Mouse (Mus musculus): ENCODE measurements at regions not wholly inside any gene's neighbourhood (a gene's known extent, or its start where the extent isn't known, plus 50 kb on each side); places are given as distances from the start of the nearest gene placed in this dataset.

DNA sequence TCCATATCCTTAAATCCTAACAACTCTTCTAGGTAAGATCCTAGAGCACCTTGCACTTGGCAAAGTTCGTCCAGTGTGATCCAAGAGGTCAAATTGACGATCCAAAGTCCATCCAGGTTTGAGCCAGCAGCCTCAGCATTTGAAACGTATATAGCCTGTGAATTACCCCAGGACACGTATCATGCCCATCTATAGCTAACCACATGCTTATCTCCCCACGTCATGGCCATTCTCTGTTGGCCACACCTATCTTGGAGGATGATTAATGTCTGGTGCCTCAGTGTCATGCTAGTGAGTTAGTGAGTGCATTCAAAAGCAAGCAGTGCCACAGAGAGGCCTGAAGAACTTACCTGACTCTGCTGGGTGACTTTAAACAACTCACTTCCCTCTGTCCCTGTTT, 1521.9 kb upstream of the Gm6569 start:
- no peak for DNase-seq (ENCODE audit: low spot score in 2 of 2)

- no peak for DNase-seq (ENCODE audit: low spot score in 2 of 2)
These were observed 1512.8 kb upstream of the Gm6569 start for GRCm38 (mm10) chr15:72321528-72321927.

DNA sequence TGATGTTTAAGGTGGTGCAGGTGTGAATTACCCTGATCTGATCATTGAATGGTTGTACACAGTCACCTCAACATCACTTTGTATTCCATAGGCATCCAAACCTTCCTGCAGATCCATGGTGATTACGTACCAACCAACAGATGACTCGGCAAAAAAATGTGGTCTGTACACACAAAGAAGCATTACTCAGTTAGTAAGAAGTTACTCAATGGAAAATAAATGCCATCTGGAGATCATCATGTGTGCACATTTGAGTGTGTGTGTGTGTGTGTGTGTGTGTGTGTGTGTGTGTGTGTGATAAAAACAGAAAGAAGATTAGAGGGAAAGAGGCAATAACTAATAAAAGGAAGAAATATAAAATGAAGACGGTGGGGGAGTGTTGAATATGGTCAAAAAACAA, 1512.2 kb upstream of the Gm6569 start:
- DNase-seq (ENCODE audit: low spot score in 2 of 2) = no peak

DNA sequence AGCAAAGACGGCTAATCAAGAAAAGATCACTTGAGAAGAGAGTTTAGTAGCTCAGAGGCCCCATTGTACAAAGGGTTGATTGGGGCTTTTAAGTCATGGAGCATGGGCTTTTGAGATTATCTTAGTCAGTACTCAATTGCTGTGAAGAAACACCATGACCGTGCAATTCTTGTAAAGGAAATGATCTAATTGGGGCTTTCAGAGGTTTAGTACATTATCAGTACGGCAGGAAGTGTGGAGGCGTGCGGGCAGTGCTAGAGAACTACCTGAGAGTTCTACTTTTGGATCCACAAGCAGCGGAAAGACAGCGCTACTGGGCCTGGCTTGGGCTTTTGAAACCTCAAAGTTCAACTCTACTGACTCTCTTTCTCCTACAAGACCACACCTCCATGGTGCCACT, 1511.2 kb upstream of the Gm6569 start:
- no peak for DNase-seq (ENCODE audit: low spot score in 2 of 2)

- DNase-seq (ENCODE audit: low spot score in 2 of 2) = no peak
These were observed 1503.1 kb upstream of the Gm6569 start for GRCm38 (mm10) chr15:72331262-72331661.

DNA sequence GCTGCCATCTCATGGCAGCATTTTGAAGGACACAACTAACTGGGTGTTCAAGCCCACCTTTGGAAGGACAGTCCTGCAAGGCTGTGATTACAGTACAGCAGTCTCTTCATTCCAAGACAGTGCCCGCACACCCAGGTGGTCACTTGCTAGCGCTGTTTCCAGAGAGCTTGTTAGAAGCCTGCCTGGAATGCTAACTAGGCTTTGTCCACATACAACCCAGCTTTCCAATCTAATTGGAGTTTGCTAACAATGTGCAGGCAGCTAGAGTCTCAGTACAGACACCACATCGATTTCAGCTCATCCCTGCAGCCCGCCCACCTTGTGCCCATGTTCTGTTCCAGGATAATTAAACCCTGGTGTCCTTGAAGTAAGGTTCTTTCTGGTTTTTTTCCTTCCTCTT, 1499.9 kb upstream of the Gm6569 start:
- DNase-seq (ENCODE audit: low spot score in 2 of 2) = no peak

- no peak for DNase-seq (ENCODE audit: low spot score in 2 of 2)
These were observed 1494.7 kb upstream of the Gm6569 start for GRCm38 (mm10) chr15:72339629-72340028.

- DNase-seq (ENCODE audit: low spot score in 2 of 2) = no peak
These were observed 1492.4 kb upstream of the Gm6569 start for GRCm38 (mm10) chr15:72341991-72342390.

- DNase-seq (ENCODE audit: low spot score in 2 of 2) = no peak
These were observed 1491.9 kb upstream of the Gm6569 start for GRCm38 (mm10) chr15:72342504-72342903.

DNA sequence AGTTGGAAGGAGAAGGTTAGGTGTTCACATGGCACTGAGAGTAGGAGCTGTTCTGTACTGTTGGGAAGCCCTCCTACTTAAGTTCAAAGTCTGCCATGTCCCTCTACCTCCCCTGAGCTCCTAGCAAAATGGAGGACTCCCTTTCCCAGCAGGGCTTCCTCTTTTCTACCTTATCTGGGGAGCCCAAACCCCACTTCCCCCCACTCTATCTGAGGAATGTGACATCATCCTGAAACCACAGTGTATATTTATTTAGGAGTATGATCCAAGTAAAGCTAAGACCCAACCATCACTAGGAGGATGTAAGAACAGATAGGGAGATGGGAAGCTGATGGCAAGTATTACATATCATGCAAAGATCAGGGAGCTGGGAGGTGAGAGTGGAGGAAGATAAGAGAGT, 1490.6 kb upstream of the Gm6569 start:
- DNase-seq (ENCODE audit: low spot score in 2 of 2) = no peak

GRCm38 (mm10) chr15:72353371-72353770, 1481.0 kb upstream of the Gm6569 start:
- DNase-seq (ENCODE audit: low spot score in 2 of 2) = no peak

DNA sequence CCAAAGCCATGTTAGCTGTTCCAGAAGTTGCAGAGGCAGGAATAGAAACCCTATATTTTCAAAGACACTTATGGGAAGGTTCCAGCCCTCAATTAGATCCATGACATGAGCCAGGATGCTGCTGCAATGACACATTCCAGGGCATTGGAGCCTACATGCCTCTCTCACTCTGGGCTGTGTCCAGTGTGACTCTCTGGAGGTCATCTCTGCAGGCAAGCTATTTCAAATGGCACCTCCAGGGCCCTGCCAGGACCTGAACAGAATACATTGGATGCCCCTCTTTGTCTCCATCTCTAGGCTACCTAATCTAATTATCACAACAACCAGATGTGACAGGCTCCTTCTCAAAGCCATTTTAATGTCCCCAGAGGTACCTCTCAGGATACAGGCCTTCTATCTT, 1478.7 kb upstream of the Gm6569 start:
- no peak for DNase-seq (ENCODE audit: low spot score in 2 of 2)

- DNase-seq (ENCODE audit: low spot score in 2 of 2) = no peak
These were observed 1474.7 kb upstream of the Gm6569 start for GRCm38 (mm10) chr15:72359636-72360035.

DNA sequence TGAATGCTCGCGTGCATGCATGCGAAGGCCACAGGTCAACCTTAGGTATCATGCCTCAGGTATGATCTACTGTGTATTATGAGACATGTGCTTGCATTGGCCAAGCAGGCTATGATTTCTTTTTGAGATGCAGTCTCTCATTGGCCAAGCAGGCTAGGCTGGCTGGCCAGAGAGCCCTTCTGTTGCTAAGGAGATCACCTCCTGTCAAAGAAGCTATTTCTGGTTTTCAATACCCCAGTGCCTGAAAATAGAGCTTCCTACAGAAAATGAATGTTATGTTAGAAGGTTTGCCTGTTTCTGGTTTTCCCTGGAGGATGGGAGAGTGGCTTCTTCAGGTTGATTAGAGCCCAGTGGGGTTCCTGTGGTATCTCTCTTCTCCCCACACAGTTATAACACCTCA, 1474.3 kb upstream of the Gm6569 start:
- DNase-seq (ENCODE audit: low spot score in 2 of 2) = no peak

- no peak for DNase-seq (ENCODE audit: low spot score in 2 of 2)
These were observed 1473.8 kb upstream of the Gm6569 start for GRCm38 (mm10) chr15:72360463-72361030.

DNA sequence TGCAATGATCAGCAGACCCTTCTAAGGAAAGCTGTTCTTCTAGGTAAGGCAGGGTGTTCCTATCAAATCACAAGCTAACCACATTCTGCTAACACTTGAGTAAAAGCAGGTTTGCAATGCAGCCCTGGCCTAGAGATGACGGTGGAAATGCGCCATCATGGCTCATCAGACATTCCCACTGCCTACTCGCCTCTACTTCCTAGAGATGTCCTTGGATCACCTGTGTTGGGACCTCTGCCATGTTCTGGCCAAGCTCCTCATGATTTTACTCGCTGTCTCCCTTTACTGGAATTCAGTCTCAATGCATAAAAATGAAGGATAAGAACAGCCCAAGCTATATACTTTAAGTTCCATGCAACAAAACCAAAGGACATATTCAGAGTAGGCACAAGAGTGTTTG, 1461.3 kb upstream of the Gm6569 start:
- no peak for DNase-seq (ENCODE audit: low spot score in 2 of 2)

- no peak for DNase-seq (ENCODE audit: low spot score in 2 of 2)
These were observed 1457.2 kb upstream of the Gm6569 start for GRCm38 (mm10) chr15:72377201-72377600.

DNA sequence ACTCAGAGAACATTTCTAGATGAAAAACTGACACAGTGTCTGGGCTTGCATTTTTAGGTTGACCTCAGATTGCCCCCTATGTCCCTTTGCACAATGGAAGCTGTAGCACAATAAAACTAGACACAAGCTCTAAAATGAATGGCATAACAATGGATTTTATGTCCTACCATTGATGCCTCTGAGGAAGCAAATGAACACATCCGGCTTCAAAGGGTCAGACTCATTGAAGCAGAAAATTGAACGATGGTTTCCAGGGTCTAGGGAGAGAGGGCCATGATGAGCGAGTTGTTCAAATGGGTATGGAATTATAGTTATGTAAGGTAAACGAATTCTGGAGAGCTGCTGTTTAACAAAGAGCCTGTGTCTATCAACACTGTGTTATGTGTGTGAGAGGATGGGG, 1455.1 kb upstream of the Gm6569 start:
- no peak for DNase-seq (ENCODE audit: low spot score in 2 of 2)

GRCm38 (mm10) chr15:72381164-72381563, 1453.2 kb upstream of the Gm6569 start:
- DNase-seq (ENCODE audit: low spot score in 2 of 2) = no peak

DNA sequence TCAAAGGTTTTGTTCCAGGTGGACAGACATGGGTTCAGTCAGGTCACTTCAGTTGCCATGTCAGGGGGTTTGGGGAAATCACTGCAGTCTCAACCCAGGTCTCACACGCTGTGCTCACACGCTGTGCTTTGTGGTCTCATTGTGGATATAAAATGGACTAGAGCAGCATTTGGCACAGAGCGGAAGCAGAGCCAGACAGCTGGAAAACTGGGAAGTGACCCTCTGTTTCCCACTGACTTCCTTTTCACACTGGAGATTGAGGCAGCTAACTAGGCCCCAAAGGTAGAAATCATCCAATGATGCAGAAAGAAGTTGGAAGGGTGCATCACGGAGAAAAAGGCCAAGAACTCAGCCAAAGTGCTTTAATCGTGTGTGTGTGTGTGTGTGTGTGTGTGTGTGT, 1452.6 kb upstream of the Gm6569 start:
- no peak for DNase-seq (ENCODE audit: low spot score in 2 of 2)

DNA sequence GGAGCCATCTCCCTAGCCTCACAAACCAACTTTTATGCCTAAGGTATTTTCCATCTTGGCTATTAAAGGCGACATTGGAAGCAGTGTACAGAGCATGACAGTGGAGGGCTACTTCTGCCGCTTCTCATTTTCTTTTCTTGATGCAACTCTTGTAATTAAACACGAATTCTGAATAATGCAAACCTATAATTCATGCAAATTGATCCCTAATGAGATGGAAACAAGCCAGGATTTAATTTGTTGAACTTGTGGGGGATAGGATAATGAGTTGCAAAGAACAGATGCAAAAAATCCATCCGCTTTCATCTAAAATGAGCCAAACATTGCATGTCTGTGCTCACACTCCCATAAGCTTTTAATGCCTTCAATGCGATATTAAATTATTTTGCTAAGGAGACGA, 1451.8 kb upstream of the Gm6569 start:
- no peak for DNase-seq (ENCODE audit: low spot score in 2 of 2)

DNA sequence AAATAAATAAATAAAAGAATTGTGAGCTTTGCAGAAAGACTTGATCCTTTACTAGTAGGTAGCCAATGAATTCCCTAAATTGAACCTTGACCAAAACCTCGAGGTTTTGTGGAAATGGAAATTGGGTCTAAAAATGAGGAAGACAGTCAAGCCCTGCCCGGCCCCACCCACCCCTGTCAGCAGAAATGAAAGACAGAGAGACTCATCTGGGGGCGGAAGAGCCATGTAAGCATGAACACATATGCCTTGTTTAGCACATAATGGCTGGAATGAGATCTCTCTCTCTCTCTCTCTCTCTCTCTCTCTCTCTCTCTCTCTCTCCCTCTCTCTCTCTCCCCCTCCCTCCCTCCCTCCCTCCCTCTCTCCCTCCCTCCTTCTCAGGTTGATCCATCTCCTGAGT, 1451.3 kb upstream of the Gm6569 start:
- no peak for DNase-seq (ENCODE audit: low spot score in 2 of 2)

- DNase-seq (ENCODE audit: low spot score in 2 of 2) = no peak
These were observed 1450.9 kb upstream of the Gm6569 start for GRCm38 (mm10) chr15:72383470-72383869.

DNA sequence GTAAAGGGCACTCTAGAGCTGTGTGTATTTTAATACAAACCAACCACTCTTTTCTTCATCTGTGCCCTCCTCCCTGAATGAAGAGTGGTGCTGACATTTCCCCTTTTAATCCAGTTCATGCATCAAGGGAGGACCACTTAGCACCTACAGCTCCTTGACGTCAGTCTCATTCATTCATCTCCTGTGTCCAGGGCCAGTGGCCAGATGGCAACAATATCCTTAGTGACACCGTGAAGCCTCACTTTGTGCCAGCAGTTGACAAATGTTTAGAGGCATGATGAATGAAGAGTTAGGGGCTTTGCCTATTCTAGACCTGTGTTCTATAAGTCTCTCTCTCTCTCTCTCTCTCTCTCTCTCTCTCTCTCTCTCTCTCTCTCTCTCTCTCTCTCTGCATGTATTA, 1441.1 kb upstream of the Gm6569 start:
- DNase-seq (ENCODE audit: low spot score in 2 of 2) = no peak

- no peak for DNase-seq (ENCODE audit: low spot score in 2 of 2)
These were observed 1422.4 kb upstream of the Gm6569 start for GRCm38 (mm10) chr15:72411956-72412355.
